Mouse (Mus musculus) midbrain, embryonic 11.5 days (tissue): ENCODE measurements around the gene Mcu. TPM values are rescaled to one million over a fixed set of nuclear protein-coding genes. Genes with fewer than 3 reads are reported as not detected.

ENCODE experiments used
- ATAC-seq: fragments of 200-750 bp; cut with Nextera tagmentation; 2 replicates; pipeline ENCODE4 v1.8.0; 2017; ENCODE audit warnings: moderate TSS enrichment, moderate library complexity; ENCODE audit not compliant: low FRiP score
- DNase-seq: peaks from one replicate; pipeline ENCODE4 v3.0.0; 2015; ENCODE audit warnings: low spot score; ENCODE audit errors: missing footprints
- H3K27ac ChIP-seq: fragments of 300-500 bp; sonication (generic); 2 replicates; pipeline ENCODE4 v1.5.1; 2014; ENCODE audit warnings: low read depth, low read length
- H3K27me3 ChIP-seq: fragments of 300-500 bp; sonication (generic); 2 replicates; pipeline ENCODE4 v1.6.1; 2014; ENCODE audit warnings: mild to moderate bottlenecking, low read length, moderate library complexity, mixed read lengths; ENCODE audit not compliant: control insufficient read depth, insufficient read depth
- H3K36me3 ChIP-seq: fragments of 300-500 bp; sonication (generic); 2 replicates; pipeline ENCODE4 v1.6.1; 2014; ENCODE audit warnings: mild to moderate bottlenecking, low read length, moderate library complexity, mixed read lengths; ENCODE audit not compliant: control insufficient read depth, insufficient read depth
- H3K4me1 ChIP-seq: fragments of 300-500 bp; sonication (generic); 2 replicates; pipeline ENCODE4 v1.6.1; 2014; ENCODE audit warnings: low read length; ENCODE audit not compliant: control insufficient read depth, insufficient read depth
- H3K4me2 ChIP-seq: fragments of 300-500 bp; sonication (generic); 2 replicates; pipeline ENCODE4 v1.6.1; 2014; ENCODE audit warnings: mild to moderate bottlenecking, moderate library complexity
- H3K4me3 ChIP-seq: fragments of 300-500 bp; sonication (generic); 2 replicates; pipeline ENCODE4 v1.5.1; 2014; ENCODE audit warnings: low read depth, low read length
- H3K9ac ChIP-seq: fragments of 300-500 bp; sonication (generic); 2 replicates; pipeline ENCODE4 v1.6.1; 2014; ENCODE audit warnings: low read length
- H3K9me3 ChIP-seq: fragments of 300-500 bp; sonication (generic); 2 replicates; pipeline ENCODE4 v1.6.1; 2016; ENCODE audit warnings: low read length; ENCODE audit not compliant: control insufficient read depth
- WGBS: fragments of 180-500 bp; shearing (Covaris S2); extraction: QIAGEN DNeasy Blood & Tissue Kit; methylation state at CpG from one replicate; pipeline ENCODE4 v1.1.7; 2014; 5-methylcytosine and 5-hydroxymethylcytosine counted together
- polyA plus RNA-seq: library from polyadenylated mRNA; unstranded; fragments of >200 nt; fragmentation: Nextera tagmentation; extraction: Ambion mirVana; gene quantifications from 2 replicates; pipeline ENCODE4 v1.2.1, GENCODE M21; 2014

The Mcu gene
- polyA plus RNA-seq, 1 experiment from 2014 or later, result 17.7 TPM

GRCm38 (mm10) chr10:59523826-59524331, 92.6 kb downstream of the Mcu start:
- Histone ChIP-seq H3K4me2 (no peak overlapping the region), H3K9me3 (no peaks in the 10 kb centered on the region), H3K9ac (no peak overlapping the region), H3K36me3 (no peaks in the 10 kb centered on the region), H3K27me3 (no peaks in the 10 kb centered on the region), H3K4me3 (no peak overlapping the region), H3K4me1 (peaks cover 6% of the 10 kb centered on the region), H3K27ac (no peak overlapping the region)
- 67% methylated on average over 8 of the region's 8 CpGs for WGBS
- DNase-seq (peak; percentile 69), ATAC-seq (no peak)

- no peaks in the 10 kb centered on the region for H3K36me3 ChIP-seq
- 91% methylated on average over 2 of the region's 2 CpGs for WGBS
- peak; percentile 6 for DNase-seq
- no peaks in the 10 kb centered on the region for H3K9me3 ChIP-seq
- no peak overlapping the region for H3K4me3 ChIP-seq
- no peaks in the 10 kb centered on the region for H3K27me3 ChIP-seq
- H3K9ac ChIP-seq, result no peak overlapping the region
- no peak overlapping the region for H3K4me2 ChIP-seq
- no peak for ATAC-seq
- H3K27ac ChIP-seq, result no peak overlapping the region
- peaks cover 6% of the 10 kb centered on the region for H3K4me1 ChIP-seq
Observed at GRCm38 (mm10) chr10:59520701-59521100, 95.8 kb downstream of the Mcu start.

GRCm38 (mm10) chr10:59519411-59519810, 97.1 kb downstream of the Mcu start:
- ATAC-seq (no peak), DNase-seq (peak; percentile 51)
- H3K36me3 ChIP-seq, result no peaks in the 10 kb centered on the region
- no peaks in the 10 kb centered on the region for H3K9me3 ChIP-seq
- H3K4me1 ChIP-seq, result peaks cover 6% of the 10 kb centered on the region
- 92% methylated on average over 3 of the region's 3 CpGs for WGBS
- H3K4me2 ChIP-seq, result no peak overlapping the region
- H3K4me3 ChIP-seq, result no peak overlapping the region
- no peaks in the 10 kb centered on the region for H3K27me3 ChIP-seq
- no peak overlapping the region for H3K9ac ChIP-seq
- H3K27ac ChIP-seq, result no peak overlapping the region

- Histone ChIP-seq H3K9me3 (no peaks in the 10 kb centered on the region), H3K4me1 (0 out of 2 replicates have a peak, but pooled peaks cover 1% of the 10 kb centered on the region), H3K36me3 (no peaks in the 10 kb centered on the region), H3K4me2 (no peak overlapping the region), H3K27ac (no peak overlapping the region), H3K27me3 (no peaks in the 10 kb centered on the region), H3K4me3 (no peak overlapping the region), H3K9ac (no peak overlapping the region)
- 95% methylated on average over 13 of the region's 13 CpGs for WGBS
- peak; percentile 66 for DNase-seq
- no peak for ATAC-seq
Observed at GRCm38 (mm10) chr10:59517201-59517600, 99.3 kb downstream of the Mcu start.

GRCm38 (mm10) chr10:59514739-59515464, 101.6 kb downstream of the Mcu start:
- H3K27ac ChIP-seq, result no peak overlapping the region
- no peaks in the 10 kb centered on the region for H3K9me3 ChIP-seq
- WGBS, result 84% methylated on average over 15 of the region's 15 CpGs
- no peaks in the 10 kb centered on the region for H3K27me3 ChIP-seq
- no peak overlapping the region for H3K9ac ChIP-seq
- DNase-seq, result peak; percentile 69
- no peaks in the 10 kb centered on the region for H3K36me3 ChIP-seq
- no peak overlapping the region for H3K4me3 ChIP-seq
- no peak for ATAC-seq
- H3K4me2 ChIP-seq, result no peak overlapping the region
- H3K4me1 ChIP-seq, result peaks cover 4% of the 10 kb centered on the region; the same call in 1 of the 2 replicates

- Histone ChIP-seq H3K4me2 (no peak overlapping the region), H3K9me3 (no peaks in the 10 kb centered on the region), H3K27me3 (no peaks in the 10 kb centered on the region), H3K4me1 (peaks cover 4% of the 10 kb centered on the region; the same call in 1 of the 2 replicates), H3K9ac (no peak overlapping the region), H3K36me3 (no peaks in the 10 kb centered on the region), H3K27ac (no peak overlapping the region), H3K4me3 (no peak overlapping the region)
- DNase-seq, result peak; percentile 19
- no peak for ATAC-seq
- 89% methylated on average over 9 of the region's 9 CpGs for WGBS
Observed at GRCm38 (mm10) chr10:59512173-59512572, 104.3 kb downstream of the Mcu start.

- Histone ChIP-seq H3K27ac (no peak overlapping the region), H3K4me3 (no peak overlapping the region), H3K4me2 (no peak overlapping the region), H3K4me1 (peaks cover 4% of the 10 kb centered on the region; the same call in 1 of the 2 replicates), H3K9ac (no peak overlapping the region), H3K27me3 (no peaks in the 10 kb centered on the region), H3K36me3 (no peaks in the 10 kb centered on the region), H3K9me3 (no peaks in the 10 kb centered on the region)
- WGBS, result 70% methylated on average over 14 of the region's 14 CpGs
- ATAC-seq (no peak), DNase-seq (peak; percentile 82)
Observed at GRCm38 (mm10) chr10:59511427-59511963, 105.0 kb downstream of the Mcu start.

GRCm38 (mm10) chr10:59510713-59511426, 105.6 kb downstream of the Mcu start:
- WGBS, result 86% methylated on average over 14 of the region's 14 CpGs
- Histone ChIP-seq H3K4me3 (no peak overlapping the region), H3K4me1 (peaks cover 4% of the 10 kb centered on the region; the same call in 1 of the 2 replicates), H3K4me2 (no peak overlapping the region), H3K27ac (no peak overlapping the region), H3K27me3 (no peaks in the 10 kb centered on the region), H3K36me3 (no peaks in the 10 kb centered on the region), H3K9me3 (no peaks in the 10 kb centered on the region), H3K9ac (no peak overlapping the region)
- ATAC-seq (no peak), DNase-seq (peak; percentile 54)

GRCm38 (mm10) chr10:59509197-59509596, 107.3 kb downstream of the Mcu start:
- no peak overlapping the region for H3K27ac ChIP-seq
- 89% methylated on average over 4 of the region's 4 CpGs for WGBS
- no peak for ATAC-seq

More at GRCm38 (mm10) chr10:59509197-59509596, 107.3 kb downstream of the Mcu start:
- Histone ChIP-seq H3K9me3 (no peaks in the 10 kb centered on the region), H3K4me2 (no peak overlapping the region), H3K4me1 (peaks cover 4% of the 10 kb centered on the region; the same call in 1 of the 2 replicates), H3K4me3 (no peak overlapping the region), H3K36me3 (no peaks in the 10 kb centered on the region), H3K9ac (no peak overlapping the region), H3K27me3 (no peaks in the 10 kb centered on the region)
- DNase-seq, result no peak
